Mouse (Mus musculus) cerebellum, postnatal 10 days (tissue): ENCODE data around the gene Cul1.
A peak's percentile ranks its signal among the peaks of the same experiment; 100 is the strongest.

ENCODE experiments used
- DNase-seq, 2 experiments: peaks; one replicate each; pipeline ENCODE4 v3.0.0; 2021; ENCODE audit warnings: mixed read lengths in 2 of 2

Cul1 gene

DNA sequence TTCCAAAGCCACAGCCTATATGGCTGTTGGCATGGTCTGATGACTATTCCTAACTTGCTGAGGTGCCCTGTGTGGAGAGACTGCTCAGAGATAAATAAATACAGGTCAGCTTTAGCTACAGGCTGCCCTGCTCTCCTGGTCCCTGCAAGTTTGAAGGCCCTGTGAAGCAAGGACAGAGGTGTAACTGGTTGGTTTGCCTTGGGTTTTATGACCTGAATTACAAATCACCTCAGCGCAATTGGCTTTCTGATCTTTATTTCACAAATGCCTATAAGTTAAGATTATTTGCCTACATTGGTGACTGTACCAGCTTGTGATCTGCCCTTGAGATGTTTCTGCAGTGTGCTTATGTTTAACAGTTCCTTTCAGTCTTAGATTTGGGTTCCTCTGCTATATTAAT lies 28.8 kb downstream of the Cul1 start:
- DNase-seq, result no peak

DNA sequence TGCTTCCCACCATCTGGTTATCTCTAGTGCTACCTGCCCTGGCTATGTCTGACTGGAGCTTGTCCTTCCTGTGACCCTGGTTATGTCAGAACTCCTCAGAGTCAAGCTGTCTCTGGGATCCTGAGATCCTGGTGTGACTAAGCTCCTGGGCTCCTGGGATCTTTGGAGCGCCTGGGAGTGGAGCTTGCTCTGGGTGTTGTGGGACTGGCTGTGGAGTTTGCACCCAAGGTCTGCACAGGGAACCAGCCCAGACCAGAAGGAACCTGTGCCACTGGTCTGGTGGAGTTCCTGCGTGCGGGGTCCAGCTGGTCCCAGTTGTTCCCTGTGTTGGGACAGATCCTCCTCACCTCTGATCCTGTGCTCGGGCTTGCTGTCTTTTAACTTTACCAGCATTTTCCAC lies 41.4 kb downstream of the Cul1 start:
- DNase-seq, result no peak

DNA sequence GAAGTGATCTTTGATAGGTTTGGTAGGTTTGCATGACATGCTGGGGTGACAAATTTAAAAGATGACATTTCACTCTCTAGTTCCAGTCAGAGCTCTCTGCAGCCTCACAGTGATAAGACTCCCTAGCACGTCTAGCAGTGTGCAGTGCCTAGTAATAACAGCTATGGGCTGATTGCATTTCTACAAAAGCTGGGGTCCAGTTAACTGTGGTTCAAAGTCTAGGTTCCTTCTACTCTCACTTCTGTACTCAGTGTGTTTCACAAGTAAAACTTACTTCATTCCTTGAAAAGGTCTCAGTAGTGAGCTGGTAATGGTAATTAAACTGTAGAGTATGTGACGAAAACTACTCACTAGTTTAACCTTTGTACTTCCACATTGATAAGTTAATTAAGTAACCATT lies 66.8 kb downstream of the Cul1 start:
- no peak for DNase-seq

DNA sequence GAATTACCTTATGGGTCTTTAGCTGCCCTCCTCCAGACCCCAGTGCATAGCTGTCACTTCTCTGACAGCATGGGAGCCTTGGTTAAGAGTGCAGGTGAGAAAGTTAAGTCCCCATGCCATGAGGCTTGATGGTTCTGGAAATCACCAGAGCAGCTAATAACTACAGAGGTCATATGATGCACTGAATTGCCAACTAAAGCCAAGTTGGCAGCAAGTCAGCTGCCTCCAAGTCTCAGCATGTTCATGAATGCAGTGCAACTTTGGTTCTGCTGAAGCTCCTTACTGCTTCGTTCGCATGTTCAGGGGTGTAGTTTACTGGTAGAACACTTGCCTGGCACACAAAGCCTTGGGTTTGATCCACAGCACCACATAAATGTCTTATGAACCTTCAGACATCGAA lies 69.2 kb downstream of the Cul1 start:
- DNase-seq, result peak; percentile 15 to 32

DNA sequence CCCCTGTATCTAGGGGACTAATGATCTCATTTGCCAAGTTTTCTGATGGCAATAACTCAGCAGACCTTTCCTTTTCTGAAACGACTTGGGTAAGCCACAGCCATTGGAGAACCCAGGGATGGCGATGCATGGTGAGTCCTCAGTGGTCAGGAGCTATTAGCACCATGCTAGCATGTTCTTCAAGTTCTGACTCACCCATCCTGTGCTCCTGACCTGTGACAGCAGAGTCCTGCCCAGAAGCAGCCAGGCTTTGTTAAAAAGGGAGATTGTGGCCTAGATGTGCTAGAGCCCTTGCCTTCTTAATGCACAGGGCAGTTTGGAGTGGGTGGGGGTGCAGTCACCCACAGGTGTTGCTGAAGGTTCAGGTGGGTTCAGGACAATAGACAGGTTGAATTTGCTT lies 71.8 kb downstream of the Cul1 start:
- no peak for DNase-seq

DNA sequence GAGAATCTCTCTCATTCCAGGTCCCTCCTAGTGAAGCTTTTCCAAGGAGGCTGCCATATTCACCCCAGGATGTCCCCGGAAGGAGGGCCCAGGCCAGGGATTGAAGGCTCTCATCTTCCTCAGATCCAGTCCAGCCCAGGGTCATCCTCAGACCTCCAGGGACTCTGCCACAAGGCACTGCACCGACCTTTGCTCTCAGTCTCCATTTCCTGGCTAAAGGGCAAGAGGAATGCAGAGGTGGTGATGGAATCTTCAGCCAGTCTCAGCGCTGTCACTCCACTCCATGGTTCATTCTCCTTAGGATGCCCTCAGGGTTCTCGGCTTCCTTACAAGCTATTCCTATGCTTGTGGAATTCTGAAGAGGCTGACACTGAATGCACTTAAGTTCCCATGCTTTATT lies 73.2 kb downstream of the Cul1 start:
- DNase-seq, result no peak

DNA sequence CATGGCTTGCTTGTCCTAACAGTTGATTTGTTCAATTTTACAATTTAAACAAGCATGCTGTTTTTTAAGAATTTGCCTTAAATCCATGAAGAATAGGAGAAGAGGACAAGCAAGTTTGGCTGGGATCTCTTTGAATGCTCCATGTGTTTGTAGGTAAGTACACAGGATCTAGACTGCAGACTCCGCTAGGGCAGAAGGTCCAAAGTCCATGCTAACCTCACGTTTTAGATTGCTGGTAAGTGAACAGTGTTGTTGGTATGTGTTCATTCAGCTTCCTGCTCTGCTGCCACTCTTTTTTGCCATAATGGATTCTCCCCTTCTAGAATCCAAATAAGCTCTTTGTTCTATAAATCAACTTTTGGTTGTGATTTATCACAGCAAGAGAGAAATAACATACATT lies 73.9 kb downstream of the Cul1 start:
- no peak for DNase-seq

DNA sequence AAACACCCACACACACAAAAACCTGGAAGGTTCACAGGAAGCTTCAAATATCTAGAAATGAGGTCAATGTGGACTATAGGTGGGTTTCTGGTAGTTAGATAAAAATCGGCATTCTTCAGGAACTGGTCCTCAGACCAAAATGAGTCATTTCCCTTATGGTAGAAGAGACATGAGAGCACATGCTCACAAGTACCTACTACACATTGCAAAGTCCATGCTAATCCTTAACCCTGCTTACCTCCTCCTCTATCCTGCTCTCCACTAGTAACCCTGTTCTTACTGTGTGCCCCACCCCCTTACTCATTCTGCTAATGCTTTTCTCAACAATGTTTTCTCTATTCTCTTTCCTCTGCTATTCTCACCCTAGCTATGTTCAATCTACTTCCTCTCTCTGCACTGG lies 74.5 kb downstream of the Cul1 start:
- no peak for DNase-seq

DNA sequence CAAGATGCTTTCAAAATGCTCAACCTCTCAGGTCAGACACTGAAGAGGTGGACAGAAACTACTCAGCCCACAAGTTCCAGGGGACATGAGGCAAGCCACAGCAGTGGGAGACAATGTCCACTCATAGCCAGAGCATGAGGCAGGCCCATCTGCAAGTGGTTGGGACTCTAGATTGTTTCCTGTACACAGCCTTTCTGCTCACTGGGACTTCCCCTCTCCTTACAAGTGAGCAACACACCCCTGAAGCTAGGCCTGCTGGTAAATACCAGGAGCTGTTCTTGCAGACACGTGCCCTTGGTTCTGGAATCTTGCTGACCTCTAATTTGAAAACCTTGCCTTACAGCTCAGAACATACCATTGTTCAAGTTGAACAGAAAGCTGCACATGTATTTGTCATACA lies 79.3 kb downstream of the Cul1 start:
- no peak for DNase-seq

DNA sequence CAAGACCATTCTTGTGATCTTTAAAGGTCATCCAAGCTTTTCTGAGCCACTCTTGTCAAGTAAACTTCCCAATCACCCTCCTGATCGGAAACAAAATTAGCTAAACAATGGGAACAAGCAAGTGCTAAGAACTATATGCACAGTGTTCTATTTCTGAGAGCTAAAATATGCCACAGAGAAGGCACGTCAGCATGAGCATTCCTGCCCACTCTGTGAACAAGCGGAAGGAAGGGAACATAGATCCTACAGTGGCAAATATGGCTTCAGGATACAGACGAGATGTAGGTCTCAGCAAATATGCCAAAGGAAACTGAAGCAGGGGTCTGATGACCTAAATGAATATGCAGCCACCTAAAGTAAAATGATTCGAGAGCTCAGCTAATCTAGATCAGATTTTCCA lies 82.1 kb downstream of the Cul1 start:
- DNase-seq, result no peak

DNA sequence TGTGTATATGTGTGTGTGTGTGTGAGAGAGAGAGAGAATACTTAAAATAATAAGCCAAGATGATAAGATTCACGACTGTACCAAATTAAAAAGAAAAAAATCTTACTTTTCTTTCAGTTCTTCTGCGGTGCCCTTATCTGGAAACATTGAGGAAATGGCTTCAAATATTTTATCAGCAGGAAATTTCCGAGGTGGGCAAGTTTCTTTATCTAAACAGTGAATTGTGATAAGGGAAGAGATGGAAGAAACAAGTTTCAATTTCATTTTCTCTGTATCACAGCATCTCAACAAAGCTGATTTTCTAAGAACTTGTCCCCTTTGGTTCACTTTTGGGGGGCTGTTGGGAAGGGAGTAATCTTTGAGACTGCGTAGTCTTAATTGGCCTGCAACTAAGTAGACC lies 99.1 kb downstream of the Cul1 start:
- no peak for DNase-seq

DNA sequence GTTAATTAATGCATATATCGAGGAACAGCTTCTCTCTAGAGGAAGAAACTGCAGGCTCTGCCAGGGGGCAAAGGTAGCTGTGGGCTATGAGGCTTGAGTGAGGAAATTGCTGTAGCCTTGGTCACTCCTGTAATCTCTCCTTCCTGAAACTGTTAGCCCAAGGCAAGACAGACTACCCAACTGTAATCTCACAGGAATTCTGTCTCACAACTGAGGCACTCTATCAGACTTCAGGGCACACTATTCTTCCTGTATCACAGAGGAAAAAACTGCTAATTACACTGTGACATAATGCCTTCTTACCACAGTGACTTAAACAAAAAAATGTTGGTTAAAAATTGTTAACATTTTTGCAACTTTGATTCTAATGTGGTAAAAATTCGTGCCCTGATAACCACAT lies 106.1 kb downstream of the Cul1 start:
- DNase-seq, result no peak

DNA sequence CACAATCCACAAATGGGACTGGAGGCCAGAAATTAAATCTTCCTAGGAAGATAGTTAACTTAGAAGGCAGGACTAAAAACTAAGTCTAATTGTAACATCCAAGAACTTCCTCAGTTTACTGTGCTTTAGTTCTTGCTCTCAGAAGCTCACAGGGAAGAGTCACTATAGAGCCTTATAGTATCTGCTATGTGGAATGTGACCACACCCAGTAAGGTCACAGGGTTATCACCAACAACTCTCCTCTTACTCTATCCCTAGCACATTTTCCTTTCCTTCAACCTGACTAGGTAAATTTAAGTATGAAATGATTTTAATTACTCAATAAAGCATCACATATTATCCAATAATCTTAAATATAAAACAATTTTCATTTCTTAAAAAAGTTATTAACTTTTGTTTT lies 107.2 kb downstream of the Cul1 start:
- no peak for DNase-seq

DNA sequence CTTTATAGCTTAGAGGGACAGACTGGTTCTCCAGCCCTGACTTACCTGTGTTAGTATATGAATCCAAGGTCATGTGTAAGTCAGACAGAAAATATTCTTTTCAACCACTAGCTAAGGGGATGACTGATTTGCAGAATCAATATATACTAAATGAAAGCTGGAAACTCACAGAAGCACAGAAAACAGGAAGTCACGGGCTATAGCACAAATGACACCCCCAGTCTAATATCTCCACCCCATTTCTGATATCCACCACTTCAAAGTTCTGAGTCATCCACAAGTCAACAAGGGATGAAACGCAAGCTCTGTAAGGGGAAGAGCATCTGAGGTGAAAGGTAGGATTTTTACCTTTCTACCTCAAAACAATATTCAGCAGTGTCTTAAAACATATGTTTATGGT lies 107.6 kb downstream of the Cul1 start:
- no peak for DNase-seq

DNA sequence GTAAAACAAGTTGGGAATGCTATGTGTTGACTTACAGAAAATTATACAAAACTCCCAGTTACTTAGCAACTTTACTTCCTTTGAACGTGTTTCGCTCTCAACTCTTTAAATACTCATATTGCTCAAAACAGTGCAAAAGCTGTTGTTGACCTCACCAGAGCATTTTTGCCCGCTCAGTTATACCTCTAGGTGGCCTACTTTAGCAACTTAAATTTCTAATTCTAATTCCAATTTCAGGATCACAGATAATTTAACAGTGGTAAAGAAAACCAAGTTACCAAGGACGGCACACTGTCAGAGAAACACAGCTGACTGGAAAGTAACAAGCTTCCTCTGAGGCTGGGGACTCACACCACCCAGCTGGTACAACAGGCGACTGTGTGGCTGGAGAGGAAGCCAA lies 108.2 kb downstream of the Cul1 start:
- peak; percentile 5 to 16 for DNase-seq

DNA sequence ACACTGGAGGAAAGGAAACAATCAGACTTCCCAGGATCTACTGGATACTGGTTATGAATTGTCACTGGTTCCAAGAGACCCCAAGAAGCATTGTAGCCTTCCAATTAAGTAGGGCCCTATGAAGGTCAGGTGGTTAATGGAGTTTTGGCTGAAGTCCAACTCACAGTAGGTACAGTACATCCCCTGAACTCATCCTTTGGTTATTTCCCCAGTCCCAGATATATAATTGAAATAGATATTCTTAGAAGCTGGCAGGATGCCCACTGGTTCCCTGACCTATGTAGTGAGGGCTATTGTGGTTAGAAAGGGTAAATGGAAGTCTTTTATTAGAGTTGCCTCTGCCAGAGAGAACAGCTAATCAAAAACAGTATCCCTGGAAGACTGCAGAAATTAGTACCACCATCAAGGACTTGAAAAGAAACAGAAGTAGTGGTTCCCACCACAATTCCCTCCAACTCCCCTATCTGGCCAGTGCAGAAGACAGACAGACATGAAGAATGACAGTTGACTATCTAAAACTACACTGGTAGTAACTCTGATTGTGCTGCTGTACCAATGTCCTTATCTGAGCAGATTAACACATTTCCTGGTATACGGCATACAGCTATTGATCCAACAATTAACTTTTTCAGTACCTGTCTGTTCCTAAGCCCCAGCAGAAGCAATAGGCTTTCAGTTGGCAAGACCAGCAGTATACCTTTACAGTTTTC lies 112.3 kb downstream of the Cul1 start:
- DNase-seq, result peak; percentile 12 to 15

DNA sequence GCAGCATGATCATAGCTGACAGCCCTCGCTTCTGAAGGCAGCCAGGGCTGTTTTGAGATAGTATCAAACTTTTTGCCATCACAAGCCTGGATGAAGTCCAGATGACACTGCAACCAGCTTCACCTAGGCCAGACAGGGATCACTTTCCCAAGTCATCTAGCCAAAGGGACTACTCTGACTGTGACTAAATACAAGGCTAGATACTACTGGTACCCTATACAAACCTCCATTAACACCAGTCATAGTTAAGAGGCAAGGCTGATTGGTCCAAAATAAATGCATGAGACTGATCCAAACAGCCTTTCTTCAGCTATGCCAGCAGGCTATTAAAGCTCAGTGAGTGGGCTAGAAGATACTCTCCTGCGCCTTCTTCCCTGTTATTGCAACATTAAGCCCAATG lies 119.7 kb downstream of the Cul1 start:
- no peak for DNase-seq
